9 mouse cellular contexts compared by ENCODE assay signal in the genomic region with DNA sequence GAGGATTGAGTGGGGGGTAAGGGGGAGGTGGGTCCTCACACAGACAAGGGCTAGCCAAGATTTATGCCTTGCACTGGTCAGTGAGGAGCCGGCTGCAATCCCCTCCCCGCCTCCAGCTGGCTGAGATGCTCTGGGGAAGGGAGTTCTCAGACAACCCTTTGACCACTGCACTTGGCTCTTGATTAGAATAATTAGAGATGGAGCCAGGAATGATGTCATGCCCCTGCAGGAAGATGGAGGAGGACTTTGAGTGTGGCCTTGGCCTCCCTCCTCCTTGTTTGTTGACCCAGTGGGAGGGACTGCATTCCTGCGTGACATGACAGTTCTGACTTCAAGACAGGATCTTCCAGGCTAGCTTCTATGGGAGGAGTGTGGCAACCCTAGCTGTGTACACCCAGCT. TPM values are rescaled to one million over a fixed set of nuclear protein-coding genes. Genes with fewer than 3 reads are reported as not detected.
DNase-seq lines count a peak whose midpoint lies in the region; ATAC-seq lines count a peak whose summit lies in the region.
"Had no signal": no experiment of that assay in that cellular context is flagged by ENCODE, and none has a peak within 500 bp of the region (broad histone marks: within the 10 kb centered on the region; RNA-seq: fewer than 3 reads in every experiment).

No protein-coding gene starts in this region.

- no peak overlapping the region for H3K4me2 ChIP-seq in hindbrain, embryonic 12.5 days (replicated peaks)
- no peak overlapping the region for H3K4me2 ChIP-seq in hindbrain, embryonic 14.5 days (replicated peaks)
- no peak overlapping the region for H3K4me2 ChIP-seq in heart, embryonic 13.5 days
- no peak overlapping the region for H3K4me2 ChIP-seq in midbrain, embryonic 16.5 days (ENCODE audit: low read length)
- no peak overlapping the region for H3K4me2 ChIP-seq in forebrain, embryonic 13.5 days

- H3K9me3 ChIP-seq in hindbrain, embryonic 12.5 days (replicated peaks), result no peaks in the 10 kb centered on the region
- no peaks in the 10 kb centered on the region for H3K9me3 ChIP-seq in hindbrain, embryonic 14.5 days (ENCODE audit: control insufficient read depth, low read length)
- no peaks in the 10 kb centered on the region for H3K9me3 ChIP-seq in heart, embryonic 13.5 days
- no peaks in the 10 kb centered on the region for H3K9me3 ChIP-seq in midbrain, embryonic 16.5 days (replicated peaks; ENCODE audit: control insufficient read depth, low read length, poor library complexity, severe bottlenecking)
- no peaks in the 10 kb centered on the region for H3K9me3 ChIP-seq in forebrain, embryonic 13.5 days (replicated peaks)

- peaks cover 21% of the 10 kb centered on the region for H3K4me1 ChIP-seq in hindbrain, embryonic 12.5 days
- H3K4me1 ChIP-seq in hindbrain, embryonic 14.5 days (replicated peaks; ENCODE audit: control insufficient read depth, insufficient read depth, low read length), result peaks cover 18% of the 10 kb centered on the region
- peaks cover 49% of the 10 kb centered on the region for H3K4me1 ChIP-seq in heart, embryonic 13.5 days
- peaks cover 14% of the 10 kb centered on the region for H3K4me1 ChIP-seq in midbrain, embryonic 16.5 days (ENCODE audit: control insufficient read depth, insufficient read depth, low read length)
- H3K4me1 ChIP-seq in forebrain, embryonic 13.5 days, result peaks cover 37% of the 10 kb centered on the region

- no peak overlapping the region for H3K27ac ChIP-seq in hindbrain, embryonic 12.5 days
- H3K27ac ChIP-seq in hindbrain, embryonic 14.5 days, result no peak overlapping the region
- H3K27ac ChIP-seq in heart, embryonic 13.5 days (replicated peaks), result peak overlapping the region; percentile 40; the same call in 1 of the 2 replicates
- no peak overlapping the region for H3K27ac ChIP-seq in midbrain, embryonic 16.5 days (ENCODE audit: low read length)
- no peak overlapping the region; the same call in 1 of the 2 replicates for H3K27ac ChIP-seq in forebrain, embryonic 13.5 days

- H3K36me3 ChIP-seq in hindbrain, embryonic 12.5 days, result no peaks in the 10 kb centered on the region
- no peaks in the 10 kb centered on the region for H3K36me3 ChIP-seq in hindbrain, embryonic 14.5 days (replicated peaks; ENCODE audit: control insufficient read depth, insufficient read depth)
- no peaks in the 10 kb centered on the region for H3K36me3 ChIP-seq in heart, embryonic 13.5 days
- H3K36me3 ChIP-seq in midbrain, embryonic 16.5 days (ENCODE audit: control insufficient read depth, insufficient read depth, low read length), result no peaks in the 10 kb centered on the region
- no peaks in the 10 kb centered on the region for H3K36me3 ChIP-seq in forebrain, embryonic 13.5 days (ENCODE audit: poor library complexity, severe bottlenecking)

- WGBS in hindbrain, embryonic 12.5 days, result 59% methylated on average over 3 of the region's 3 CpGs
- WGBS in hindbrain, embryonic 14.5 days, result 47% methylated on average over 3 of the region's 3 CpGs
- 43% methylated on average over 3 of the region's 3 CpGs for WGBS in heart, embryonic 13.5 days
- WGBS in midbrain, embryonic 16.5 days, result 60% methylated on average over 3 of the region's 3 CpGs
- 56% methylated on average over 3 of the region's 3 CpGs for WGBS in forebrain, embryonic 13.5 days

- H3K9ac ChIP-seq in hindbrain, embryonic 12.5 days, result 0 out of 2 replicates have a peak overlapping the region, but pooled peaks have one; percentile 5
- H3K9ac ChIP-seq in hindbrain, embryonic 14.5 days, result no peak overlapping the region
- H3K9ac ChIP-seq in heart, embryonic 13.5 days, result no peak overlapping the region; the same call in 1 of the 2 replicates
- H3K9ac ChIP-seq in midbrain, embryonic 16.5 days (ENCODE audit: low read depth, low read length), result no peak overlapping the region
- H3K9ac ChIP-seq in forebrain, embryonic 13.5 days, result no peak overlapping the region

- no peak for ATAC-seq in hindbrain, embryonic 12.5 days (ENCODE audit: low FRiP score)
- ATAC-seq in hindbrain, embryonic 14.5 days (ENCODE audit: low FRiP score), result no peak
- no peak for ATAC-seq in heart, embryonic 13.5 days (ENCODE audit: extremely low read depth, insufficient number of reproducible peaks, low FRiP score, low TSS enrichment)
- ATAC-seq in midbrain, embryonic 16.5 days, result no peak
- no peak for ATAC-seq in forebrain, embryonic 13.5 days

- H3K4me3 ChIP-seq in hindbrain, embryonic 12.5 days, result no peak overlapping the region
- H3K4me3 ChIP-seq in hindbrain, embryonic 14.5 days (replicated peaks; ENCODE audit: low read length), result no peak overlapping the region
- H3K4me3 ChIP-seq in heart, embryonic 13.5 days, result no peak overlapping the region
- no peak overlapping the region for H3K4me3 ChIP-seq in midbrain, embryonic 16.5 days (ENCODE audit: low read depth, low read length)
- H3K4me3 ChIP-seq in forebrain, embryonic 13.5 days, result no peak overlapping the region

- DNase-seq in hindbrain, embryonic 14.5 days (ENCODE audit: low spot score), result no peak
- peak; percentile 67 for DNase-seq in adrenal gland, postnatal 10 days
- DNase-seq in kidney, postnatal 25 days, result peak; percentile 75 to 88
- DNase-seq in frontal cortex, postnatal 10 days (ENCODE audit: low spot score in 2 of 2), result no peak

- peaks cover 8% of the 10 kb centered on the region for H3K27me3 ChIP-seq in hindbrain, embryonic 12.5 days
- H3K27me3 ChIP-seq in hindbrain, embryonic 14.5 days (ENCODE audit: control insufficient read depth, insufficient read depth, low read length), result no peaks in the 10 kb centered on the region
- H3K27me3 ChIP-seq in heart, embryonic 13.5 days (replicated peaks), result no peaks in the 10 kb centered on the region
- H3K27me3 ChIP-seq in midbrain, embryonic 16.5 days (ENCODE audit: control insufficient read depth, insufficient read depth, low read depth, low read length), result no peaks in the 10 kb centered on the region
- H3K27me3 ChIP-seq in forebrain, embryonic 13.5 days, result no peaks in the 10 kb centered on the region

RNA-seq across cellular contexts. Expression of gene Lrrc74a, which starts 59.7 kb away (rescaled TPM):
- polyA plus RNA-seq in hindbrain, embryonic 12.5 days (2016; fragmentation: Nextera tagmentation; extraction: Ambion mirVana), result not detected in 2 replicates
- polyA plus RNA-seq in hindbrain, embryonic 14.5 days (2014; fragmentation: Nextera tagmentation; extraction: Ambion mirVana), result not detected in 2 replicates
- total RNA-seq in adrenal gland, postnatal 10 days (2021), result not detected
- polyA plus RNA-seq in heart, embryonic 13.5 days (2015; fragmentation: Nextera tagmentation; extraction: Ambion mirVana), result not detected in 2 replicates
- not detected in 2 replicates for polyA plus RNA-seq in midbrain, embryonic 16.5 days (2015; fragmentation: Nextera tagmentation; extraction: Ambion mirVana)
- polyA plus RNA-seq in forebrain, embryonic 13.5 days (2015; fragmentation: Nextera tagmentation; extraction: Ambion mirVana), result not detected in 2 replicates
- total RNA-seq: ES-E14 had no signal

Comparison
In these comparisons a context has a peak if more than half of its experiments do, and no peak if none do; other contexts are left out.
1. DNase-seq: peak in adrenal gland, postnatal 10 days (single experiment) and kidney, postnatal 25 days (2 of 2); none in hindbrain, embryonic 14.5 days (single experiment) and frontal cortex, postnatal 10 days (0 of 2).